Mouse (Mus musculus) gastrocnemius, postnatal 10 days (tissue): ENCODE data around the gene Fam198a. TPM values are rescaled to one million over a fixed set of nuclear protein-coding genes. Genes with fewer than 3 reads are reported as not detected.

Experiments used
- DNase-seq: peaks from one replicate; pipeline ENCODE4 v3.0.0; 2021; ENCODE audit warnings: mixed read lengths
- total RNA-seq, 2 experiments: library from RNA; stranded (reverse); gene quantifications; 2 replicates each; pipeline ENCODE4 v1.2.3; 2021

The Fam198a gene
- total RNA-seq, 2 experiments from 2014 or later, result 6.4 to 7.8 TPM

DNA sequence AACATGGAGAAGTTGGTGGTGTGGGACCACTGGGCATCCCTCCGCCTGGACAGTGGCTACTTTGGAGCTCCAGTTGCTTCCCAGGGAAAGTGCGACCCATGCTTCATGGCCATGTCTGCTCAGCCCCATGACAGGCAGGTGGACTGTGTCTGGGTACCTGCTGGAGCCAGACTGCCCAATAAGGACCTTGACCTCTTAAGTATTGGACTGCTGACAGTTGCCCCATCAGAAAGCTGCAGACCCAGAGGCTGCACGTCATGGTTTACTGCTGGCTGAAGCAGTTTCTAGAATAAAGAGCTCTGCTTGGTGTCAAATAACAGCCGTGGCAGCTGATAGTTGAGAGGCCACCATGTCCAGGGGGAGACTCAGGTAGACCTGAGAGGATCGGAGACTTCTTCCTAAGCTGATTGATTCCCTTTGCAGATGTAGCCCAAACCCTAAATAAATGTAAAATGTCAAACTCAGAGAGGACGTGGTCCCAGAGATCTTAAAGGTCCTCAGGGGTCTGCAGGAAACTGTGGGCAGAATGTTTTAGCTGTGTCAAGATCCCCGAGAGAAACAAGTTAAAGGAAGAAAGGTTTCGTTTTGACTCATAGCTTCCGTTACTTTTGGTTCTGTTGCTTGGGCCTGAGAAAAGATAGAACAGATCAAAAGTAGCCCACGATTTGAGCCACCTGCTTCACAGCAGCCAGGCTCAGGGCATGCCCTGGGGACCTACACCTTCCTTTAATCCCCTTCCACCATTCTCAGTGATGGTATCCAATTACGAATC, 24.0 kb upstream of the Fam198a start:
- no peak for DNase-seq

DNA sequence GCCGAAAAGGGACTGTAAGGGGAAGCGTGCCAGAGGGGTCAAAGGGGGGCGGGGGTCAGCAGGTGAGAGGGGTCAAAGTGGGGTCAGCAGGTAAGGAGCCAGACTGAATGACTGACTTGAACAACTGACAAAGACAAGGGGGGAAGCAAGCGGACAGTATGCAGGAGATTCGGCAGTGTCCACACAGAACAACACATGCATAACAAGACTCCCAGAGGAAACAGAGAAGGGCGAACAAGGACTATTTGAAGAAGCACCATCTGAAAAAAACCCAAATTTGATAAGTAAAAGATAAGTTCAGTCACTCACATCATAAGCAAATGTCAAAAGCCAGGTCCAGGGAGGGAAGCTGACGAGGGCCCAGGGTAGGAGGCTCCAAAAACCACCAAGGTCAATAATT, 23.1 kb upstream of the Fam198a start:
- no peak for DNase-seq

DNA sequence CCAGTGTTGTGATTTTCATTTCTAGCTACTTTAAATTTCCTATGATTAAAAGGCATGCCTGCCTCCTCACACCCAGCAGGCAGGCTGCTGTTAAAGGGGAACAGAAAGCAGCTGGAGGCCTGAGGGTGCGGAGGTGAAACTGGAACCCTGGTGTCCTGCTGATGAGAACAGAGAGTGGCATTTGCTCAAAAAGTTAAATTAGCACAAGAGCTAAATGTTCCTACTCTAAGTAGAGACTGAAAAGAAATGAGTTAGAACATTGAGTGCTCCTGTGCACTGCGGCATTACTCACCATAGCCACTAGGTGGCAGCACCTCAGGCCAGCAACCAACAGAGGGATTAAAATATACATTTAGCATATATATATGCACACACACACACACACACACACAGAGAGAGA, 22.3 kb upstream of the Fam198a start:
- peak; percentile 53 for DNase-seq

DNA sequence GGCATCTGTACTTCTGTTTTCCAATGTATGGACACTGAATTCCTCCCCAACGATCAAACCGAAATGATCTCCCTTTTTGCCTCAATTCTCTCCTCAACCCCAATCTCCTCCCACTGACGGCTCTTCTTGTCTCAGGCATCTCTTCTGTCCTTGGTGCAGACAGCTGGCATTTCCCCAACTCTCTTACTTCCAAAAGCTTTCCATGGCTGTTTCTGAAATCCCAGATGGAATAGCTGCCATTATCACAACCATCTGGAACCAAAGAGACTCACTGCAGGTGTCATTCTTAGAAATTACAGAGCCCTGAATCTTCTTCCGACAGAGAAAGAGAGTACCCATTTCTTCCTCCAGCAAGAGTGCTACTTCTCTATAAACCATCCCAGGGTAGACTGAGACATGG, 15.9 kb upstream of the Fam198a start:
- no peak for DNase-seq

DNA sequence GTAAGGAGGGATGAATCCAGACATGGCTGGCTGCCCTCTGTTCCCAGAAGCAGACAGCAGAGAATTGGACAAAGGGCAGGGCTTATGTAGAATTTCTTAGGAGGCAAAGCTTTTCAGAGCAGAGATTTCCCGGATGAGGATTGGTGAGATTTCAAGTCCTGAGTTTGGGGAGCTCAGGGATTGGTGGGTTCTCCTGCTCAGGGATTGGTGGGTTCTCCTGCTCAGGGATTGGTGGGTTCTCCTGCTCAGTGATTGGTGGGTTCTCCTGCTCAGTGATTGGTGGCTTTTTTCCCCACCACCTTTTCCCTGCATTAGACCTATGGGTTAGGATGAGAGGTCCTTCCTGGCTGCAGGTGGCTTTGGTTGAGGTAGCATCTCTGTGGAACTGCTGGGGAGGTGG, 13.8 kb upstream of the Fam198a start:
- DNase-seq, result no peak

DNA sequence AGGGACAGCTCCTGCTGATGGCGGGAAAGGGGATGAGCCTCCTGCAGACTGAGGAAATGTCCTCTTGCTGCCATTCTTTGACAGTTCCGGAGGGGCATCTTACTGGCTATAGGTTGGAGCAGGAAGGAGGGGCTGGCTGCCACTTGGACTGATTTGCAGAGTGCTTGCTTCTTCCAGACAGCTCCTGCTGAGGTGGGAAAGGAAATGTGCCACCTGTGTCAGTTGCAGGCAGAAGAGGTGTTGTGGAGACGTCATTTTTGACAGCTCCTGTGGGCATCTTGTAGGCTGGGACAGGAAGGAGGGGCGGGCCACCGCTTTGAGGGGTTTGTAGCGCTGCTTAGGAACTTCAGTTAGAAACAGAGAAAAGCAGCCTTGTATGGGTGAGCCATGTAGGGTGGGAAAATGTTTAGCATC, 13.3 kb upstream of the Fam198a start:
- DNase-seq, result no peak

DNA sequence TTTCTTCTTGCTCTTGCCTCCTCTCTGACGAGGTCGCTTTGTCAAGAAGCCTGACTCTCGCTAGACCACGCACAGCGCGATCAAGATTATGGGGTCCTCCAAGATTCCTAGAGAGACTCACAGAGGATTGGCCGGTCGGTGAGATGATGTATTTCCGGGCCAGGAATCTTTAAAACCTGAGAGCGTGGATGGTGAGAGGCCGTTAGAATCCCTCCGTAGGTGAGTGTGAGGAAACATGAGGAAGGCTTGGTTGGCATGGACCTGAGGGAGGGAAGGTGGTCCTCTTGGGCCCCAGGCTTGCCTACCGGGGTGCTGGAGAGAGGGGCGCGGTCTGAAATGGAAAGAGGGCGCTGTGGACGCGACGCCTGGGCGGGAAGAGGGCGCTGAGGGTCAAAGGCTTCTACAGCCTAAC, 12.8 kb upstream of the Fam198a start:
- no peak for DNase-seq

DNA sequence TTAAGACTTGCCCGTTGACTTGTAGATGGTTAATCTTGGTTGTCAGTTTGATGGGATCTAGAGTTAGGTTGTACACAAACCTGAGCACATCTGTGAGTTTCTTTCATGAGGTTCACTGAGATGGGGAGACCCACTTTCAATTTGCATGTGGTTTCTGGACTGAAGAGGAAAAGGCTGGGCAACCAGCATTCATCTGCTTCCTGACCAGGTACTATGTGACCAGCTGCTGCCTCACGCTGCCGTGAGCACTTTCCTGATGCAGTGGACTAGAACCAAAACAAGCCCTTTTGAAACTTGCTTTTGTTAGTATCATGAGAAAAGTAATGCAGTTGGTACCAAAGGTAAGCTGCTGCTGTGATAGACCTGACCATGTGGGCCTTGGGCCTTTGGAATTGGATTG, 7.8 kb upstream of the Fam198a start:
- no peak for DNase-seq

DNA sequence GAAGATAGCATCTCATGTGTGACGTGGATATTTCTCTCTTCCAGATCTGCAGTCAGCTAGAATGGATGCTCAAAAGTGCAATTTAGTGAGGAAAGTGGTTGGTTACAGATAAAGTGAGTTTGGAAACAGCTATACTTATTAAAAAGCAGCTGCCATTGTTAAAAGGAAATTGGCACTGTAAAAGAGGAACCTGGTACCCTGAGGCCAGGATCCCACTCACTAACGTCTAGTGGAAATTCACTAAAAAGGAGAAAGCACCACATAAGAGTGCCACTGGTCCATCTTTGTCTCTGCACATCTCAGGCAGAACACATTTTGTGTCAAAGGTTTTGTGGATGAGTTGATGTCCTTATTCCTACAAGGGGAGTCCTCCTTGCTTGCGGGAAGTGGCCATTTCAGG, 7.2 kb upstream of the Fam198a start:
- DNase-seq, result no peak

DNA sequence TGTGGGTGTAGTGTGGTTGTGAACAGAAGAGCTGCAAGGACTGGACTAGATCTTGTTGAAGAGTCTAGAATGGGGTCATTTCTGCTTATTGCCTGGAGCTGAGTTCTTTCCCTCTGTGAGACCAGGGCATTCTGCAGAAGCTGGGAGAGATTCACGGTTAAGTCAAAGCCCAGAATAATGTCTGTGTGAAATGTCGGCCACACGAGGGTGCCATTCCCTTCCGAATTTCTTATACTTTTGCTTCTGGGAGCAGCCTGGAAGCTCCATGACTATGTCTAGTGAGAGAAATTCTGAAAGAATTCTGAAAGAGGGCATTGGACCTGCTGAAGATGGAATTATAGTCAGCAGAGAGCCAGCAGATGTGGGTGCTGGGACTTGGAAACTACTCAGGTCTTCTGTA, 3.0 kb upstream of the Fam198a start:
- DNase-seq, result peak; percentile 65

DNA sequence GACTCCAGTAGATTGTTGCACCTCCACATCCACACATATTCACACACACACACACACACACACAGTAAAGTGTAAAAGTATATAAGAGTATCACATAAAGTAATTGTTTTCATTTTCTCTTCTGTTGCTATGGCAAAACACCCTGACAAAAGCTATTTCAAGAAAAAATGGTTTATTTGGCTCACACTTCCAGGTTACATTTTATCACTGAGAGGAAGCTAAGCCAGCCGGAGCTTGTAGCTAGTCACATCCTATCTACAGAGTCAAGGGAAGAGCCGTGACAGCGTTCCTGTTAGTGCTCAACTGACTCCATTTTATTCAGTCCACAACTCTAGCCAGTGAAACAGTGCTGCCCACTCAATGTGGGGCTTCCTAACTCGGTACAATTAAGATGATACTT, 2.4 kb upstream of the Fam198a start:
- no peak for DNase-seq

DNA sequence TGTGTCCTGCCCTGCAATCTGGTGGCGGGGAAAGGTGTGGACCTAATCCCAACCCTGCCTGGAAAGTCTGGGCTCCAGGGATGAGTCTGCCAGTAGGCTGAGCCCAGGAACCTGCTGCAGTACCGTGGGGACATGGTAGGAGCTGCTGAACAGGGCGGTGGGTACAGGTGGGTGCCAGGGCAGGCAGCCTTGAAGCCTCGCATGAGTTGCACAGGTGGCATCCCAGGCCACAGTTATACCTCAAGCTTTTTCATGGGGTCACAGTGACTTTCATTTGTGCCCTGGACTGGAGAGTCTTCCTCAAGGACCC, 281 bp downstream of the Fam198a start:
- no peak for DNase-seq

DNA sequence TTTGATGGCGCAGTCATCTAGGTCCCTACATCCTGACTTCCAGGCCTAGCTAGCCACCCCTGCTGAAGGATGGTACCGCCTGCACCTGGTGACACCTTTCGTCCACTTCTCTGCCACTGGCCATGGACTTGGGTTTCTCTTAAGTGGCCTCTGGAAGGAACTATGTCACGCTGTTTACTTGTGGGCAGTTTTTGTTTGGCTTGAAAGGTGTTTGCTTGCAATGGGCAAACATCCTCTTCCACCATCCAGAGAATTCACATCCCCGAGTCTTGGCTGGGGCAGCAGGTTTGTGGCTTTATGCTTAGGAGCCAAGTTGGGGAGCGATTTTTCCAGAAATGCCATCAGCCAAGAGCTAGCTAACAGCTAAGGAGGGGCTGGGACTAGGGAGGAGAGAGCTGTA, 1.8 kb downstream of the Fam198a start:
- DNase-seq, result no peak

DNA sequence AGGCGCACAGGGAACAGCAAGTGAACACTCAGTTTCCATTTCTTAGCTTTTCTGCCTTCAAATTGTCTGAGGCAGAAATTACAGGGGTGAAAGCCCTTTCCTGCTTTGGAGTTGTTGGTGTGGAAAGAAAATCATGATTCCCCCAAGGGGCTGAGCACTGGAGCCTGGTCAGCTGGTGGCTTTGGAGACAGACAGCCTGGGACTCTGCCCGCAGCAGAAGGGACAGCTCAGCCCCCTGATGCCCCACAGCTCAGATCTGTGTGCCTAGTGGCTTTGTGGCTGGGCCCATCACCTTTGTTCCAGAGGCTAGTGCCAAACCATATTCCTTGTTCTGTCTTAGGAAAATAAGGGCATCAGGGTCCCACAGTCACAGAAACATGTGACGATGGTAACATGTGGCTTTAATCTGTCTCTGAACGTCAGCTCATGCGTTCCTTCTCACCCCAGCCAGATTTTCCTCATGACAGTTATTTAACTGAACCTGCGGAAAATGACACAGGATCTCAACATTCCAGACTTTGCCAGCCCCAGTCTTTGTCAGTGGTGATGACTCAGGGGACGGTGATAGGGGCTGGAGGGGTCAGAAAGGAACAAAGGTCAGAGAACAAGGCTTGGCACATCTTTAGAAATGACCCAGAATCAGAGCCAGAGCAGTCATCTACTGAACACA, 9.3 kb downstream of the Fam198a start:
- DNase-seq, result no peak

DNA sequence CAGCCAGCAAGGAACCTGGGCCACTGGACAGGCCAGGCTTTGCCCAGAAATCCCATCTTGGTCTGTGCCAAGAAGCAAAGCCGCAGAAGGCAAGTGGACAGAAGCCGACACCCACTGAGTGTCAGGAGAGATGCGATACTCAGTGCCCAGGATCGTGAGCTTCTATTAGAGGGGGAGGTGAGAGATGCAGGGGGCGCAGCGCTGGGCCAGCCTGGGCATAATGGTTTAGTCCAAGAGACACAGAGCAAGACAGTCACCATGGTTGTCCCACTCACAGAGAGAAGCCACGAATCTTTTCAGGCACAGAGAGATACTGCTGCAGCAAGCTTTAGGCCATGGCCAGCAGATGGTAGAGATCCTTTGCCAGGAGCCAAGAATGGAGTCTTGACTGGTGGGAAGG, 14.2 kb downstream of the Fam198a start:
- no peak for DNase-seq

DNA sequence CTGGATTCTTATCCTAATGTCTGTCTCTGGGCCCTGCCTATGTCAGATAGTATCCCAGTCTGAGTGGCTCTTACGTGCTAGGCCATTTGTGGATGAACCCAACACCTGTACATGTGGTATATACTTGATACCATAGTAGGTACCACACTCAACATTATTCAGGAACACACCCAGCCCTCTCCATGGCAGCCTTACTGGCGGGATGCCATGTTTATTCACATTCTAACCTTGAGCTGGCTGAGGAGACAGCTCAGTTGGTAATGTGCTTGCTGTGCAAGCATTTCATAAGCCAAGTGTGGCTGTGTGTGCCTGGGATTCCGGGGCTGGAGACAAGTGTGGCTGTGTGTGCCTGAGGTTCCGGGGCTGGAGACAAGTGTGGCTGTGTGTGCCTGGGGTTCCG, 17.5 kb downstream of the Fam198a start:
- no peak for DNase-seq

DNA sequence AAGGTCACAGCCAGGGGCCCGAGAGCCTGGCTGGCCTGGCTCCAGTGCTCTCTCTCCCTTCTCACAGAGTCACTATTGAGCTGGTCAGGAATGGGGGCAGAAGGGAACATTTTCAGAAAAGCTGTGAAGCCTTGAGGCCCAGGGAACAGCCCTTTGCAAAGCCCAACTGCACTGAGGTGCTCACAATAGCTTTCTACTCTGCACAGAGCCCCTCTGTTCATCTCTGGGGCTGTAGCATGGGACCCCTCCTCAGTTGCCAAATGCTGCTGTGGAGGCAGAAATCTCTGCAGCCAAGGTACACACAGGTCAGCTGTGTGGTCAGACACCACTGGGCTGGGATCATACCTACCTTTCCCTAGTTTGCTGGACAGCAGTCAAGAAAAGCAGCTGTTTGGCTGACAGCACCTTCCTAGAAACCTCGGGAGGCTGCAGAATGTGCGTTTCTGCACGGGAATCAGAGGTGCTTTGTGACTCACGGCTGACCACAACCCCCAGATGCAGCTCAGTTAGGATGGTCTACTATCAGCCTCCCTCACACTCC, 19.1 kb downstream of the Fam198a start:
- DNase-seq, result peak; percentile 48

DNA sequence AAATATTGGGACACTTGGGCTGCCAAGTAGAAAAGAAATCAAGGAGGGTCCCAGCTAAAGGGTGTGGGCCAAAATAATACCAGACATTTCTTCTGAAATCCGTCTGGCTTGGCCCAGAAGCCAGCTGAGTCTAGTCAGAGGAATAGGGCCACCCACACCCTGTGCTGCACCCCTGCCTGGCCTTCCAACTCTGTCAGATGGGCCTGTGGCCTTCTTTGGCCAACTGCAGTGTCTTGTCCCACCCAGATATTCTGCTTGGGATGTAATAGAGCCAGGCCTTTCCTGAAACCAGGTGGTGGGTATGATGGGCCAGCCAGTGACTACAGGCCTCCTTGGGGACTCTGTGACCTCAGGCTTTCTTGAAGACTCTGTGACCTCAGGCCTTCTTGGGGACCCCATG, 22.4 kb downstream of the Fam198a start:
- no peak for DNase-seq

DNA sequence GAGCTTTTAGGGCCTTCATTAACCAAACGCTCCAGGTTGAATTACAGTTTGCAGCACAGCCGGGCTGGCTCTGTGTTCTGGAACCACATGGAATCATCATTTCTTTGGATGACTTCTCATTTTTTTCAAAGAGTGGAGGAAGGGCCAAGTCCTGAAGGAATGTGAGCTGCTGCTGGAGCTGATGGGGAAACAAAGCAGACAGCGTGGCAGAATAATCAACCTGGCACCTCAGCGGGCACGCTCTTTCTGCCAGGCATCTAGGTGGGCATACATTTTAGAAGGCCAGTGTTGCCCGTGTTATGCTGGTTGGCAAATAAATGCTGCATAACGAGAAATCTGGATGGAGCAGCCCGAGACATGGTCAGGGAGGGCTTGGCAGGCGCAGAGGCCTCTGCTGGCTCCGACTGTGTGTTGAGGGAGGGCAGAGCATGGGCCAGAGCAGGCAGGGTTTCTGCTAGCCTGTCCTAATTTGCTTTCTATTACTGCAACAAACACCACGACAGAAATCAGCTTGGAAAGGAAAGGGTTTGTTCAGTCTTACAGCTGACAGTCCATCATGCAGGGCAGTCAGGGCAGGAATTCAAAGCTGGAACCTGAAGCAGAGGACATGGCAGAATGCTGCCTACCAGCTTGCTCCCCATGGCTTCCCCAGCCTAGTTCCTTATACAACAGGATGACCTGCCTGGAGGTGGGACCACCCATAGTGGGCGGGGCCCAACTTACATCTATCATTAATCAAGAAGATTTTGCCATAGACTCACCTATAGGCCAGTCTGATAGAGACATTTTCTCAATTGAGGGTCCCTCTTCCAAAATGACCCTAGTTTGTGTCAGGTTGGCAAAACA, 23.6 kb downstream of the Fam198a start:
- DNase-seq, result peak; percentile 48

DNA sequence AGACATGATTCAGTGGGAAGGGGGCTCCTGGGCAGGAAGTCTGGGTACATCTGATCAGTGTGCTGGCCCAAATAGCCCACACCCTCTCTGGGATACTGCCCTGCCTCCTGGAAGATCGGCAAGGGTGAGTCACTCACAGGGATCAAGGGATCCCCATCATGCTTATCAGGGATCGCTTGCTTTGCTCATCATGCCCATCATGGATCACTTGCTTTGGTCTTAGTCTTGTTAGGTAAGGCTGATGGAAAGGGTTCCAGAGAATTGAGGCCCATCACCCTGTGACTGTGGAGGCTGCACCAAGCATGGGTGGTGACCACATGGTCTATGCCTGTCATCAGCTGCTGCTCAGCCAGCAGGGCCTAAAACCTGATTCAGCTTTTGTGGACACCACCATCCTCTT, 24.5 kb downstream of the Fam198a start:
- DNase-seq, result no peak

DNA sequence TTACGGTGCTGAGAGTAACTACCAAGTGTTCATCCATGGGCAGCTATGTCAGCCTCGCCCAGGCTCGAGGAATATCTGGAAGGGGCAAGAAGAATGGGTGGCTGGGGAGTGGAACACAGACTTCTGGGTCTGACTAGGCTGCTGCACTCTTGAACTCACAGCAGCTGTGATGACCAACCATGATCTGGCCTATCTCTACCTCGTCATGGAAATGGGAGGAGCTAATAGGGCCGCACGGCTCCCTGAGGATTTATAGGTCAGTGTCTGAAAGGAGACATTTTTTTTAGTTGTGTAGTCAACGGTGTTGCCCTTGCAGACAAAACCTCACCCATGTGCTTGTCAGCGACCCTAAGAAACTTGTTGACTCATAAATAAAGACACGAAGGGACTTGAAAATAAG, 30.3 kb downstream of the Fam198a start:
- no peak for DNase-seq

DNA sequence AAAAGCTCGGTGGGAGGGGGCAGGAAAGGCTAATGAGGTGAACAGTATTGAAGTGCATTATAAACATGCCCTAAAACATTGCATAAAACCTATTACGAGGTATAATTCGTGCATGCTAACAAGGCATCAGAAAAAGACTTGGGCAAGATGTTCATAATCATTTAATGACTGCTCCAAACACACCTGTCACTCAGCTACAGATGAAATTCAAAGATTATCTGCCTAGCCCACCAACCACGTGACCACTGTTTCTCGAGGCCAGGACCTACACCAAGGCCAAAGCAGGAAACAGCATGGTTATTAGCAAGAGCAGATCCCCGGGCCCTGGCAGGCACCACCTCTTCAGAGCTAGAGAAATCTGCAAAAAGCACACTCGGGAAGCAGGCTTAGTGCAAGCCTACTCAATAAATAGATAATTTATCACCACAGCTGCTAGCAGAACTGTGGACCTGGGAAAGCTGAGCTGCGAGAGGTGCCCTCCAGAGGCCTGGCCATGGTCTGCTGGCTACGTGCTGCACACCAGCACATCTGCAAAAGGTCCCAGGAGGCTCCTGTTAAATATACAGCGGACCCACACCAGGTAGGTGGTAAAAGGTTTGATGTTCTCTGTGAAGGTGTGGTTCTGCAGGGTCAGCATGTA, 30.8 kb downstream of the Fam198a start:
- no peak for DNase-seq

DNA sequence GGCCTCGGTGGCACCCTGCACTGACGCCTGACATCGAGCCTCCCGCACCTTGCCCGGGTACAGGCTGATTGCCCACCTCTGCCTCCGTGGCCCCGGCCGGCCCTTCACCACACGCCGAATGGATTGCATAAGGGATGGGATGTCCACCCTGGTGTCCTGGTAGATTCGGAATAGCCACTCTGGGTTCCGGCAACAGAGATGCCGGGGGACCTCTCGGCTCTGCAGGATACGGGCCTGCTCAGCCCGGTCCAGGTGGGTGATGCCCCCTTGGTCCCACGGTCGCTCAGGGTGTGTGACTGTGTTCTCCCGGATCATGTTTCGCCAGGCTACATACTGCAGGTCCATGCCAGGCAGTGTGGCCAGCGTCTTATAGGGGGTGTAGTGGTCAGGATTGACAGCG, 31.4 kb downstream of the Fam198a start:
- no peak for DNase-seq
